Mouse (Mus musculus): Measurements from ENCODE around the gene Gm11077. TPM values are rescaled to one million over a fixed set of nuclear protein-coding genes. Genes with fewer than 3 reads are reported as not detected.

The Gm11077 gene
- total RNA-seq, 2 experiments from 2014 or later: not detected

DNA sequence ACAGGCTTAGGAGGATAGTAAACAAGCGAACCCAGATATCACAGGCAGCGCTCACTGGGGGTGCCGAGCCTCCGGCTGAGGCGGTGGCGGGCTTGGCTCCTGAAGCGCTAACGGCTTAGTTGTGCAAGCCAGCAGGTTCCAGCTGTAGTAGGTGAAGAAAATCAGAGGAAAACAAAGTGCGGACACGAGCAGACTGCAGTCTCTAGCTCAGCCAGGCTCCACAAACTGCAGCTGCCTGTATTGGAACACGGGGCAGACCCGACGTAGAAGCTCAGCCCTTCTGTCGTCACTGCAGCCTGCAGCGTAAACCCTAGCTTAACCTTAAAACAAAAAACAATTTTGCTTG lies 4.5 kb downstream of the Gm11077 start:
- DNase-seq (ENCODE audit: extremely low spot score in 1 of 2, low spot score in 1 of 2): peak in 1 of 2 experiments; percentile 11

GRCm38 (mm10) chr6:140745586-140745985 lies 16.5 kb downstream of the Gm11077 start:
- DNase-seq (ENCODE audit: extremely low spot score in 1 of 2, low spot score in 1 of 2): no peak

DNA sequence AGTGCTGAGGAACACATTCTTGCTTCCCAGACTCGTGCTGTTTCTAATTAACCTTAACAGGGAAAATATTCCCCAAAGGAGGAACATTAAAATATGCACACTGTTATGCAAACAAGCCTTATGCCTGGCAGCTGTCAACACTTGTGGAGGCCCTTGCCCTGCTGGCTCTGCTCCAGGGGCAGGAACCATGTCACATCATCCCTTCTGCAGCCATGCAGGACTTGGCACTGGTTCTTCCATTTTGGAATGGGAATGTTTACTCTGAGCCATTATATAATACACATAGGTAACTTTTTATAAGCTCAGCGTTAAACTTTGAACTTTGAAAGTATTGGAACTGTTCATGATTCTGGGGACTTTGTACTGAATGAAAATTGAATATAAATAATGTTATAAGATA lies 18.5 kb downstream of the Gm11077 start:
- DNase-seq (ENCODE audit: extremely low spot score in 1 of 2, low spot score in 1 of 2): no peak

DNA sequence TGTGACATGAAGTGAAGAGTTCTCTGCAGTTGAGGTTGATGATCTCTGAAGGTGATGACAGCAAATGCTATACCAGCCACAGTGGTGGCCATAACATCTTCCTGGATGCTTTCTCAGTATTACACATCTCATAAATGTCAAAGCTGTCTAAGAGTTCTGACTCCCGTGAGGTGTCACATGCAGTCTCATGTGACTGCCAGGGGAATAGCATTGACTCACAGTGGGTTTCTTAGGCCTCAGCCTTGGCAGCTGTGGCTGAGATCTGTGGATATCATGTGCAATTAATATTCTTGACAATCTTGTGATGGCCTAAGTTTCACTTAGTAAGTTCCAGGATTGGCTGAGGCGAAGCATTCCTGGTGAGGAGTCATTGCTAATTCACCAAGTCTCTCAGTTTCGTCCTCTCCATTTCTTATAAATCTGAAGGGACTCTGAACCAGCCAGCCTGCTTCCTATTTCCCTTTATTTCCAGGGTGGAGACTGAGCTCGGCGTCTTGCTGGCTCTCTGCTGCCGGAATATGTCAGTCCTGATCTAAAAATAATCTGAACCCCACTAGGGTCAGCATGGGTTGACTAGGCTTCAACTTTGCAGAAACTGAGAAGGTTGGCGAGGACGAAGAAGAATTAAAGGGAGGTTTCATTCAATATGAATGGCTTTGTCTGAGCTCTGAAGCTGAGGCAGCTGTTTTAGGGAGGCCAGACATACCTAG lies 21.4 kb downstream of the Gm11077 start:
- DNase-seq (ENCODE audit: extremely low spot score in 1 of 2, low spot score in 1 of 2): no peak

DNA sequence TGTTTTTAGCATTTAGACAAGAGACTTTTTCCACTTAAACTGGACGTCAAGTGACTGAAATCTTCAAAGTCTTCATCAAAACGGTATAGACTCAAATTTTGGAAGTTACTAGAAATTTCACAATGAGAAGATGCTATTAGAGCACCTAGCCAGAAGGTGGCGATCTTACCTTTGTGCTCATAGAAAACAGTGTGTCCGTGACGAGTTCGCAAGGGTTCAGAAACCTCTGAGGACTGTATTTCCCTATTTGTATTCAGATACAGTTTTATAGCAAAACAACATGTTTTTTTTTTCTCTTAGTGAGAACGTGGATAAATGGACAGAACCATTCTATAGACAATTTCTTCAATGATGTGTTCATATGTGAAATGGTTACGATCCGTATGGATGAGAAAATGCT lies 37.3 kb downstream of the Gm11077 start:
- DNase-seq (ENCODE audit: extremely low spot score in 1 of 2, low spot score in 1 of 2): peak in 1 of 2 experiments; percentile 51

GRCm38 (mm10) chr6:140767237-140767636 lies 38.2 kb downstream of the Gm11077 start:
- DNase-seq (ENCODE audit: extremely low spot score in 1 of 2, low spot score in 1 of 2): no peak

DNA sequence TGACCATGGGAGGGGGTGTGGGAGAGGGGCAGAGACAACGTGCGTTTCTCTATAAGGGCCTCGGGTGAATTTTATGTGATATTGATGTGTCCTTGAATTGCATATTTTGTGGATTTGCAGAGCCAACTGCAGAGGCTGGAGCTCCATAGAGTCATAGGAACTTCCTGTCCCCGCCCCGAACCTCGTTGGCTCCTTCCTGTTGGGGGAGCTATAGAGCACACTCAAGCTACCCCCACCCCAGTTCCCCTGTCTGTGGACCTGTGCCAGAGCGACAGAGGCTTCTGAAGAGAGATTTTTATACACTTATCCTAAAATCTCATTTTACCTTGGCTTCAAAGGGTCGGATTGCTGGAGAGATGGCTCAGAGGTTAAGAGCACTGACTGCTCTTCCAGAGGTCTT lies 39.1 kb downstream of the Gm11077 start:
- DNase-seq (ENCODE audit: extremely low spot score in 1 of 2, low spot score in 1 of 2): no peak

DNA sequence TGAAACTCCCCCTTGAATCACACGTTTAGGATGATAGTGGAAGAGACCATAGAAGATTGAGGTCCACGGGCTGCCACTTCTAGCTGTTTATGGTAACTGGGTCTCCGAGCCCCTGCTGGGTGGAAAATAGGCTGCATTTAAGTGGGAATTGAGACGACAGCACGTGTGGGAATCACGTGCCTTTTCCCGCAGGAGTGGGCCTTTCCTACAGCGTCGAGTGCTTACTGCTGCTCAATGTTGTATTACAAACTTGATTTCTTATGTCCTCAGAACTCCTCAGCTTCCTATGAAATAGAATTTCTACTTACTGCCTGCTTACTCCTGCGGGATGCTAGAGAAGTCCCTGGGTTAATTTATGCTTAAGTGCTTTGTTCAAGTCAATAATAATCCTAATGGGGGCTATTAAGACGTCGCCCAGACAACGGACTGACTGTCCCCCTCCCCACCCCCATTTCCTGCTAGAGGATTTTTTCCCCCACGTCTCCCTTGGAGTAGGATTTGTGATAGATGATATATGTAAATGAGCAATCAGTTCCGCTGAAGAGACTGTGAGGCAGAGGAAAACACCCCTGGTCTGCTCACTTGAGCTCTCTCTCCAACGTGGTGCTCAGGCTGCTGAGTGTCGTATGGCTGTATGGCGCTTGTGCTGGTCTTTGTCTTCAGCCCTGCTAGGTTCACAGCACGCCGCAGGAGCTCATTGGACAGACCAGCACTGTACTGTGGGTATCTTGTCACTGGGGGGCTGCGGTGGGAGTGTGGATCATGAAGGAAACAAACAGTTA lies 40.0 kb downstream of the Gm11077 start:
- DNase-seq (ENCODE audit: extremely low spot score in 1 of 2, low spot score in 1 of 2): no peak

DNA sequence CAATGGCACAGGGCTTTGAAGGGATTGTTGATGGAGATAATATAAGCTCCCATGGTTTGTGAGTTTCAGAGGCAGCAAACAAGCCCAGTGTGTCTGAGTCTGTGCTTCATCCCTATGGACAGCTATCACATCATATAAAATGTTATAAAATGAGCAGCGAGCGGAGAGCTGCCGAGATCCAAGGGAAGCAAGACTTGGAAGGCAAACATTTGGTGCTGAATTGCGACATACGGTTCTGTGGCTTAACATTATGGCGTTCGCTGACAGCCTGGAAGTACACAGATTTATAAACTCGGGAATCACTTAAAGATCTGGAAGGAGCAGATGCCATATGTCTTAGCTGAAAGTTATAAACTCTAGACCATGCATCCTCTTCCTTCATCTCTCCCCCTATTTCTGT lies 47.2 kb downstream of the Gm11077 start:
- DNase-seq (ENCODE audit: extremely low spot score in 1 of 2, low spot score in 1 of 2): no peak

DNA sequence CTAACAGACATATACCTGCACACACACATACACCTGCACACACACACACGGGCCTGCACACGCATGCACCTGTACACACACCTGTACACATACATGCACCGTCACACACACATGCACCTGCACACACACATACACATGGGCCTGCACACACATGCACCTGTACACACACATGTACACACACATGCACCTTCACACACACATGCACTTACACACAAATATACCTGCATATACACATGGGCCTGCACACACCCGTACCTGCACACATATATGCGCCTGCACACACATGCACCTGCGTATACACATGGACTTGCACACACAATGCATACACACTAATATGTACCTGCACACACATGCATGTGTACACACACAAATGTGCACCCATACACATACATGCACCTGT lies 53.4 kb downstream of the Gm11077 start:
- DNase-seq (ENCODE audit: extremely low spot score in 1 of 2, low spot score in 1 of 2): no peak

DNA sequence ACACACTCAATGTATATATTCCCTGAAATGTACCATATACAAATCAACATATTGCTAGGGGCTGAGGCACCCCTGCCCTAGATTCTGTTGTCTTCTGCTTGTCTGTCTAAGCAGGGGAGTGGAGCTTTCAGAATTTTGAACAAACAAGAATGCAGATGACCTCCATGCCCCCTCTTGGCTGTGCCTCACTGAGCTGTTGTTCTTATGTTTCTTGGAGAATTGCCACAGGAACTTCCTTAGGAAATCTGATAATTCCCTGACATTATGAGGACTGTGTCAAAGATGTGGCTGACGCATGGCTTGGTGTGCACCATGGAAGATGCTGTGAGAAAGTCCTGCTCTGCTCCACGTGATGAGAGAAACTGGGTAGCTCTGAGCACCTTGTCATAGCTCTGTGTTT lies 57.0 kb downstream of the Gm11077 start:
- no peak for DNase-seq (ENCODE audit: extremely low spot score in 1 of 2, low spot score in 1 of 2)

GRCm38 (mm10) chr6:140789850-140790249 lies 60.8 kb downstream of the Gm11077 start:
- DNase-seq (ENCODE audit: extremely low spot score in 1 of 2, low spot score in 1 of 2): peak in 1 of 2 experiments; percentile 11

- no peak for DNase-seq (ENCODE audit: extremely low spot score in 1 of 2, low spot score in 1 of 2)
These were observed 64.7 kb downstream of the Gm11077 start for GRCm38 (mm10) chr6:140793676-140794262.

DNA sequence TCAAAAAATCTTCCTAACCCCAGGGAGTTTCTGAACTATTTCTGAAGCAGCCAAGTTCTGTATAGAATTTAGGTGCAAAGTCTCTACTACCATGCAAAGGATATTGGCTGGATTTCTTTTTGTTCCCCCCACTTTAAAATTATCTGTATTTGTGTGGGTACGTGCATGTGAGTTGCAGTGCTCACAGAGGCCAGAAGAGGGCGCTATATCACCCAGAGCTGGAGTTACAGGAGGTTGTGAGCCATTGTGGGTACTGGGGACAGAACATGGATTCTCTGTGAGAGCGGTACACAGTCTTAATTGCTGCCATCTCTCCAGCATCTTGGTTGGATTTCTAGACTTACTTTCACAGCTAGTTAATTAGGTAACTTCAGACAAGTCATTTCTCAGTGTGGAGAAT lies 69.8 kb downstream of the Gm11077 start:
- DNase-seq (ENCODE audit: extremely low spot score in 1 of 2, low spot score in 1 of 2): no peak

DNA sequence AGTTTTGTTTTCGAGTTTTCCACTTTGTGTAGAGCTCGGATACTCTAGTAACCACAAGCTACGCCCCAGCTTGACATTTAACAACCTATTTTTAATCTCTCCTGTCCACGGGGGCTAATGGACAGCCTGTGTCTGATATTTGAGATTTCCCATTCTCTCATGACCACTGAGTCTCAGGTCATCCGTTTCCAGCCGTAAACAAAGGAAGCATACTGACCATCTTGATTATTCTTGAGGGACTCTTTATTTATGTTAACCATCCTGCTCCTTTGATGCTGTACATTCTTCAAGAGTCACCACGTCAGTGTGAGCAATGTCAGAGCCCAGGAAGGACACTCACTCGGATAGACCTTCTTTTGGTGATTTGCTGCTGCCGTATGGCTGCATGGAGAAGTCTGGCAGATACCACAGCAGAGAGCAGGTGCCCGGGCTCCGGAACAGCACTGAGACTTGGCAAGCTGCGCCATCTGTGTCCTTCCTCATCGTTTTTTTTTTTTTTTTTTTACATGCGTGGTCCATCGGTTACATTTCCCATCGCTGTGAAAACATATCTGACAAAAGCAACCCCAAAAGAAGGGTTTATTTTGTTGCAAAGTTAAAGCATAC lies 70.5 kb downstream of the Gm11077 start:
- no peak for DNase-seq (ENCODE audit: extremely low spot score in 1 of 2, low spot score in 1 of 2)

DNA sequence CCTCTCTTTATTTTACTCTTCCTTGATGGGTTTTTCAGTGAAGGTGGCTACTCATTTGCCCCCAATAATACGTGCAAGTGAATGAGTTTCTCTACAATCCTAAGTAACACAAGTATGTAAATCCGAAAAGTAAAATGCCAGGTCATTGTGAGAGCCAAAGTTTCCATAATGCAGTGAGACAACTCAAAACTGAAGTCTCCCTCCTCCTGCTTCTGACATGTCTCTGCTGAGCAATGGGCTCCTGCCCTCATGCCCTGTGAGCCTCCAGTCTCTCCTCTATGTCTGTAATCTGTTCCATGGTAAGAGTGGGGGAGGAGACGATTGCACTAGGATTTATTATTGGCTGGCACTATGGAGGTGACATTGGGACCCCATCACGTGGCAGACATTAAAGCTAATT lies 71.5 kb downstream of the Gm11077 start:
- DNase-seq (ENCODE audit: extremely low spot score in 1 of 2, low spot score in 1 of 2): no peak

Other genes starting within 250 kb of the Gm11077 start
- 10 to 100 TPM; 52.6 to 58.2 TPM for gene Aebp2, start 106.6 kb upstream of the Gm11077 start, total RNA-seq (2021)